Mouse (Mus musculus) layer of hippocampus, postnatal 14 days (tissue): ENCODE measurements around the gene Alg1. TPM values are rescaled to one million over a fixed set of nuclear protein-coding genes. Genes with fewer than 3 reads are reported as not detected.

ENCODE experiments used
- microRNA-seq, 2 experiments: library from miRNA; unstranded; fragments of <30 nt; microRNA quantifications; one replicate each; pipeline ENCODE4 v1.2.0; 2021
- total RNA-seq, 2 experiments: library from RNA; stranded (reverse); gene quantifications; 2 replicates each; pipeline ENCODE4 v1.2.3; 2021

The Alg1 gene
- total RNA-seq, 2 experiments from 2014 or later = 25.6 to 30.7 TPM

Small RNAs within 50 kb of the gene (microRNA-seq; reads per million reads assigned to microRNA genes)
- gene Gm23689 (0 reads per million in 2 experiments), gene Gm26095 (0 reads per million in 2 experiments), gene Mir6364 (0 reads per million in 2 experiments)

Other genes starting within 250 kb of the Alg1 start
- not detected for gene Sept12, start 235.8 kb upstream of the Alg1 start, total RNA-seq
- not detected for gene Smim22, start 226.3 kb upstream of the Alg1 start, total RNA-seq
- gene Rogdi, start 220.1 kb upstream of the Alg1 start, total RNA-seq = 100 to 1,000 TPM; 280 to 286 TPM
- 100 to 1,000 TPM; 132 to 134 TPM for gene Glyr1, start 183.8 kb upstream of the Alg1 start, total RNA-seq
- gene Ubn1, start 183.6 kb upstream of the Alg1 start, total RNA-seq = 10 to 100 TPM; 40.1 to 40.6 TPM
- gene Ppl, start 101.2 kb upstream of the Alg1 start, total RNA-seq = under 1 TPM; 0.91 to 0.99 TPM
- gene Sec14l5, start 86.5 kb upstream of the Alg1 start, total RNA-seq = 1 to 10 TPM; 2.4 to 3.4 TPM
- gene Nagpa, start 29.6 kb upstream of the Alg1 start, total RNA-seq = 1 to 10 TPM; 8.8 to 9.4 TPM
- 1 to 10 TPM; 9.6 to 9.8 TPM for gene AU021092, start 11.3 kb upstream of the Alg1 start, total RNA-seq
- 1 to 10 TPM; 3.6 to 4.0 TPM for gene Eef2kmt, start 22.4 kb downstream of the Alg1 start, total RNA-seq